Mouse (Mus musculus): ENCODE data around the gene Set. TPM values are rescaled to one million over a fixed set of nuclear protein-coding genes. Genes with fewer than 3 reads are reported as not detected.

Set gene
- total and polyA plus RNA-seq, 3 experiments: 250 to 973 (median 580) TPM

DNA sequence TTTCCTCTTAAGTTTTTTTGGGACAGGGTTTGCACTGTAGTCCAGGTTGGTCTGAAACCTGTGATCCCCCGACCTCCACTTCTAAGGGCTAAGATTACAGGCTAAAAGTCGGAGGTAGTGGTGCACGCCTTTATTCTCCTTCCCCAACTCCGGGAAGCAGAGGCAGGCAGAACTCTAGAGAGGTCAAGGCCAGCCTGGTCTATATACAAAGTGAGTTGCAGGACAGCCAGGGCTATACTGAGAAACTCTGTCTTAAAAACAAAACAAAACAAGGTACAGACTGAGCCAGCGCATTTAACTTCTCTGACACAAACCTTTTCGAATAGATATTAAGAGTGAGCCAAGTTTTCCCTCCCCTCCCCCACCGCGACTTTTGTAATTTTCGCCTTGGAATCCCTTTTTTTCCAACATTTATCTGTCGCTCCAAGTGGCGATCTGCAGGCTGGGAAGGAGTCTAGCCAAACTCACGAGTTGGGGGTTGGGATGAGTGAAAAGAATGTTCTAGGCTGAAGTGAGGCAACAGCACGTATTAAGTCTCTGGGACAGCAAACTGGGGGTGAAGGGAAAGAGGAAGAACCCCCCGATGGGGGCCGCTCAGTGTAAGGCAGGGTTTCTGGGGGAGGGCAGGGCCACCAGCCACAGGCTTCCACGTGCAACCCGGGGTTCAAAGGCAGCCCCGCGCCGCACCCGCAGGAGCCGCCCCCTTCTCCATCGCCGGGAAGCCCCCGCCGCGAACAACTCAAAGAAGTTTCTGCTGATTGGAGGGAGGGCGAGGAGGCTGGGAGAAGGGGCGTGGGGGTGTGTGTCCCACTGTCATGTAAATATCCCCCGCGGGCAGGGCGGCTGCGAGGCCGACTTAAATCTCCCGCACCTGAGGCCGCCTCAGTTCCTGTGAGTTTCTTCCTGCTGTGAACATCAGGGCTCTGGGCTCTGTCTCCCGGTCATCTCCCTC is 4.3 kb downstream of the Set start:
- H3K27me3 ChIP-seq (ENCODE audit: control insufficient read depth in 1 of 2, insufficient read depth in 2 of 2, low read length in 2 of 2): no peaks in the 10 kb centered on the region
- DNase-seq (ENCODE audit: low read depth, low spot score): peak; percentile 94
- H3K4me3 ChIP-seq (ENCODE audit: control insufficient read depth in 1 of 2, insufficient read depth in 1 of 2, low read depth in 2 of 2, low read length in 2 of 2): peak overlapping the region; percentile 86 to 94
- peak overlapping the region; percentile 97 for H3K27ac ChIP-seq (ENCODE audit: control insufficient read depth, low read depth, low read length)
- peaks cover 46% of the 10 kb centered on the region for H3K79me2 ChIP-seq (ENCODE audit: control insufficient read depth, insufficient read depth, low read length, poor library complexity)
- no peaks in the 10 kb centered on the region for H3K9me3 ChIP-seq (replicated peaks; ENCODE audit: insufficient read depth, low read length)
- peak overlapping the region; percentile 99 for H3K9ac ChIP-seq (ENCODE audit: control insufficient read depth, low read depth, low read length, poor library complexity, severe bottlenecking)
- H3K4me1 ChIP-seq (ENCODE audit: control insufficient read depth in 1 of 2, insufficient read depth in 2 of 2, low read length in 2 of 2): peaks cover 3 to 14% of the 10 kb centered on the region in 2 experiments; a peak in 3 of 4 replicates
- H3K36me3 ChIP-seq (ENCODE audit: control insufficient read depth in 1 of 2, insufficient read depth in 2 of 2, low read length in 2 of 2): peaks cover 0 to 18% of the 10 kb centered on the region in 2 experiments; a peak in 2 of 4 replicates
- 0 out of 2 replicates have a peak, but pooled peaks have one; percentile 69 for TF ChIP-seq CHD1 (IDR thresholded peaks at IDR 0.05; ENCODE audit: low read depth, low read length)
- peak; percentile 75 for TF ChIP-seq CHD2 (IDR thresholded peaks at IDR 0.05; ENCODE audit: low read length)
- no peak for TF ChIP-seq ZNF384 (IDR thresholded peaks at IDR 0.05; ENCODE audit: low read depth, low read length)
- TF ChIP-seq ZMIZ1 (IDR thresholded peaks at IDR 0.05; ENCODE audit: low read depth, low read length): no peak
- no peak for TF ChIP-seq RAD21 (IDR thresholded peaks at IDR 0.05; ENCODE audit: low read depth, low read length)
- peak; percentile 71 for TF ChIP-seq SIN3A (IDR thresholded peaks at IDR 0.05; ENCODE audit: low read length)
- TF ChIP-seq MXI1 (IDR thresholded peaks at IDR 0.05; ENCODE audit: low read depth, low read length): peak; percentile 97
- no peak; the same call in 1 of the 2 replicates for TF ChIP-seq TCF12 (IDR thresholded peaks at IDR 0.05; ENCODE audit: low read depth, low read length)
- no peak for TF ChIP-seq CTCF (IDR thresholded peaks at IDR 0.05 in 2 of 3, conservative IDR thresholded peaks at IDR 0.05 in 1 of 3; ENCODE audit: control insufficient read depth in 1 of 3, insufficient read depth in 1 of 3, low read depth in 2 of 3, low read length in 3 of 3, poor library complexity in 1 of 3, severe bottlenecking in 1 of 3)
- no peak; the same call in 1 of the 2 replicates for TF ChIP-seq KAT2A (conservative IDR thresholded peaks at IDR 0.05; ENCODE audit: low read depth, low read length)
- no peak for TF ChIP-seq GABPA (IDR thresholded peaks at IDR 0.05; ENCODE audit: low read depth, low read length)
- TF ChIP-seq HCFC1 (IDR thresholded peaks at IDR 0.05; ENCODE audit: low read depth, low read length): no peak; the same call in none of the 2 replicates
- TF ChIP-seq POLR2AphosphoS2 (IDR thresholded peaks at IDR 0.05; ENCODE audit: low read length): no peak; the same call in 1 of the 2 replicates
- no peak for TF ChIP-seq JUND (IDR thresholded peaks at IDR 0.05; ENCODE audit: low read depth, low read length)
- no peak; the same call in 1 of the 2 replicates for TF ChIP-seq E2F4 (IDR thresholded peaks at IDR 0.05; ENCODE audit: borderline replicate concordance, low read depth, low read length)
- TF ChIP-seq MYB (IDR thresholded peaks at IDR 0.05; ENCODE audit: low read depth, low read length): no peak
- TF ChIP-seq MAFK (IDR thresholded peaks at IDR 0.05; ENCODE audit: borderline replicate concordance, low read depth, low read length): no peak
- peak; percentile 91 for TF ChIP-seq MAX (IDR thresholded peaks at IDR 0.05; ENCODE audit: low read length)
- peak; percentile 89 for TF ChIP-seq MYC (IDR thresholded peaks at IDR 0.05; ENCODE audit: low read depth, low read length)
- TF ChIP-seq TAL1 (IDR thresholded peaks at IDR 0.05; ENCODE audit: low read length): no peak
- TF ChIP-seq ELF1 (IDR thresholded peaks at IDR 0.05; ENCODE audit: low read depth, low read length): no peak
- no peak for TF ChIP-seq MEF2A (IDR thresholded peaks at IDR 0.05; ENCODE audit: extremely low read depth, insufficient replicate concordance, low read depth, low read length, poor library complexity, severe bottlenecking)
- peak; percentile 21 for TF ChIP-seq ETS1 (IDR thresholded peaks at IDR 0.05; ENCODE audit: low read depth, low read length)
- peak; percentile 19; the same call in 1 of the 2 replicates for TF ChIP-seq USF1 (IDR thresholded peaks at IDR 0.05; ENCODE audit: low read depth, low read length)
- no peak for TF ChIP-seq USF2 (IDR thresholded peaks at IDR 0.05; ENCODE audit: borderline replicate concordance in 1 of 2, insufficient read depth in 1 of 2, low read depth in 1 of 2, low read length in 2 of 2)
- peak; percentile 6 to 26; a peak in 1 of 4 replicates for TF ChIP-seq EP300 (IDR thresholded peaks at IDR 0.05; ENCODE audit: low read depth in 1 of 2, low read length in 2 of 2)
- TF ChIP-seq SMC3 (IDR thresholded peaks at IDR 0.05; ENCODE audit: low read depth, low read length): no peak
- no peak for TF ChIP-seq UBTF (IDR thresholded peaks at IDR 0.05; ENCODE audit: borderline replicate concordance, insufficient read depth, low read depth, low read length)
- peak; percentile 23; the same call in 1 of the 2 replicates for TF ChIP-seq NELFE (IDR thresholded peaks at IDR 0.05; ENCODE audit: low read depth, low read length)
- peak in 1 of 2 experiments; percentile 54; a peak in 1 of 4 replicates for TF ChIP-seq POLR2A (IDR thresholded peaks at IDR 0.05; ENCODE audit: control insufficient read depth in 1 of 2, insufficient read depth in 1 of 2, low read depth in 1 of 2, low read length in 2 of 2, poor library complexity in 1 of 2)
- TF ChIP-seq TBP (IDR thresholded peaks at IDR 0.05; ENCODE audit: low read depth, low read length): peak; percentile 67; the same call in 1 of the 2 replicates
- TF ChIP-seq NRF1 (IDR thresholded peaks at IDR 0.05; ENCODE audit: insufficient read depth, low read depth, low read length, poor library complexity, severe bottlenecking): no peak
- peak; percentile 46; the same call in 1 of the 2 replicates for TF ChIP-seq BHLHE40 (IDR thresholded peaks at IDR 0.05; ENCODE audit: borderline replicate concordance, low read depth, low read length)
- TF ChIP-seq MAZ (IDR thresholded peaks at IDR 0.05; ENCODE audit: low read depth, low read length): peak; percentile 81; the same call in 1 of the 2 replicates
